Mouse (Mus musculus) embryonic facial prominence, embryonic 10.5 days (tissue): ENCODE results near the gene Socs7. TPM values are rescaled to one million over a fixed set of nuclear protein-coding genes. Genes with fewer than 3 reads are reported as not detected.

ENCODE experiments used
- DNase-seq: peaks from one replicate; pipeline ENCODE4 v3.0.0-alpha.2; 2017; ENCODE audit warnings: low spot score
- H3K27ac ChIP-seq: fragments of 300-500 bp; sonication (generic); replicated peaks from 2 replicates; pipeline ENCODE4 v1.5.1; 2016; ENCODE audit warnings: mild to moderate bottlenecking
- H3K27me3 ChIP-seq: fragments of 300-500 bp; sonication (generic); replicated peaks from 2 replicates; pipeline ENCODE4 v1.6.1; 2016; ENCODE audit warnings: low read depth, mild to moderate bottlenecking; ENCODE audit not compliant: poor library complexity, severe bottlenecking
- H3K36me3 ChIP-seq: fragments of 300-500 bp; sonication (generic); replicated peaks from 2 replicates; pipeline ENCODE4 v1.6.1; 2016; ENCODE audit warnings: mild to moderate bottlenecking, moderate library complexity
- H3K4me1 ChIP-seq: fragments of 300-500 bp; sonication (generic); 2 replicates; pipeline ENCODE4 v1.6.1; 2016
- H3K4me3 ChIP-seq: fragments of 300-500 bp; sonication (generic); 2 replicates; pipeline ENCODE4 v1.5.1; 2016; ENCODE audit warnings: mild to moderate bottlenecking, moderate library complexity
- H3K9me3 ChIP-seq: fragments of 300-500 bp; sonication (generic); 2 replicates; pipeline ENCODE4 v1.6.1; 2016; ENCODE audit warnings: mild to moderate bottlenecking
- WGBS: fragments of 180-500 bp; shearing (Covaris S2); methylation state at CpG from one replicate; pipeline ENCODE4 v1.1.7; 2016; 5-methylcytosine and 5-hydroxymethylcytosine counted together
- polyA plus RNA-seq: library from polyadenylated mRNA; unstranded; fragments of >200 nt; fragmentation: Nextera tagmentation; extraction: Ambion mirVana; gene quantifications from 2 replicates; pipeline ENCODE4 v1.2.1, GENCODE M21; 2016

Socs7 gene
- polyA plus RNA-seq, 1 experiment from 2014 or later: 3.3 TPM

- Histone ChIP-seq H3K4me1 (peaks cover 61% of the 10 kb centered on the region), H3K27me3 (peaks cover 13% of the 10 kb centered on the region; the same call in 1 of the 2 replicates), H3K27ac (peak within 1 kb of the TSS; percentile 90), H3K36me3 (no peaks in the 10 kb centered on the region), H3K9me3 (no peaks in the 10 kb centered on the region), H3K4me3 (peak within 1 kb of the TSS; percentile 88)
- under 1% methylated on average over 29 of the region's 29 CpGs for WGBS
- DNase-seq: peak; percentile 89
These were observed 53.0 kb downstream of the Socs7 start, which contains the start of gene Arhgap23 for GRCm38 (mm10) chr11:97415330-97415711. Arhgap23 (plus strand) TSS chr11:97415533.

GRCm38 (mm10) chr11:97415712-97416636 lies 53.6 kb downstream of the Socs7 start:
- no peaks in the 10 kb centered on the region for H3K9me3 ChIP-seq
- peaks cover 13% of the 10 kb centered on the region; the same call in 1 of the 2 replicates for H3K27me3 ChIP-seq
- peak overlapping the region; percentile 88 for H3K4me3 ChIP-seq
- 1% methylated on average over 49 of the region's 49 CpGs for WGBS
- peak; percentile 71 for DNase-seq
- peak overlapping the region; percentile 90 for H3K27ac ChIP-seq
- peaks cover 61% of the 10 kb centered on the region for H3K4me1 ChIP-seq
- H3K36me3 ChIP-seq: no peaks in the 10 kb centered on the region

GRCm38 (mm10) chr11:97416637-97417035 lies 54.3 kb downstream of the Socs7 start:
- Histone ChIP-seq H3K36me3 (no peaks in the 10 kb centered on the region), H3K27ac (no peak overlapping the region), H3K27me3 (peaks cover 13% of the 10 kb centered on the region; the same call in 1 of the 2 replicates), H3K4me3 (peak overlapping the region; percentile 88), H3K4me1 (peaks cover 61% of the 10 kb centered on the region), H3K9me3 (no peaks in the 10 kb centered on the region)
- no peak for DNase-seq
- WGBS: 5% methylated on average over 5 of the region's 5 CpGs

- Histone ChIP-seq H3K27me3 (peaks cover 13% of the 10 kb centered on the region; the same call in 1 of the 2 replicates), H3K27ac (peak overlapping the region; percentile 55; the same call in 1 of the 2 replicates), H3K36me3 (no peaks in the 10 kb centered on the region), H3K4me1 (peaks cover 69% of the 10 kb centered on the region), H3K4me3 (peak overlapping the region; percentile 17; the same call in 1 of the 2 replicates), H3K9me3 (no peaks in the 10 kb centered on the region)
- no peak for DNase-seq
- WGBS: 56% methylated on average over 14 of the region's 14 CpGs
These were observed 56.6 kb downstream of the Socs7 start for GRCm38 (mm10) chr11:97418834-97419539.

DNA sequence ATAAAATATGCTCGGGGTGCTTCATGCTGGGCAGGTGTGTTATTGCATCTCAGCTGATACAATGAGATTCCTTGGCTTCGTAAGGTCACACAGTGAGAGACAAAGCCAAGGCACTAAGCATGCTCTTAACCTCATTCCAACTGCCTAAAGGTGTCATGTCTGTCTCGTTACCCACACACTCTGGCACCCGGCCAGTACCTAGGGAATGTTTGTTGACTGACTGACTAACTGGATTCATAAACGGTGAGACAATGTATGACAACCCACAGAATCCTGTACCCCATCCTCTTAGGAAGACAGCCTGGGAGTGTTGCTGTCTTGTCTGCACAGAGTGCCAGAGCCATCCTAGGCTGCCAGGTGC lies 57.2 kb downstream of the Socs7 start:
- no peaks in the 10 kb centered on the region for H3K9me3 ChIP-seq
- 0 out of 2 replicates have a peak, but pooled peaks cover 9% of the 10 kb centered on the region for H3K27me3 ChIP-seq
- no peak for DNase-seq
- whole genome bisulfite sequencing: 81% methylated on average over 5 of the region's 5 CpGs
- peaks cover 74% of the 10 kb centered on the region for H3K4me1 ChIP-seq
- peak overlapping the region; percentile 55; the same call in 1 of the 2 replicates for H3K27ac ChIP-seq
- no peak overlapping the region for H3K4me3 ChIP-seq
- H3K36me3 ChIP-seq: no peaks in the 10 kb centered on the region

DNA sequence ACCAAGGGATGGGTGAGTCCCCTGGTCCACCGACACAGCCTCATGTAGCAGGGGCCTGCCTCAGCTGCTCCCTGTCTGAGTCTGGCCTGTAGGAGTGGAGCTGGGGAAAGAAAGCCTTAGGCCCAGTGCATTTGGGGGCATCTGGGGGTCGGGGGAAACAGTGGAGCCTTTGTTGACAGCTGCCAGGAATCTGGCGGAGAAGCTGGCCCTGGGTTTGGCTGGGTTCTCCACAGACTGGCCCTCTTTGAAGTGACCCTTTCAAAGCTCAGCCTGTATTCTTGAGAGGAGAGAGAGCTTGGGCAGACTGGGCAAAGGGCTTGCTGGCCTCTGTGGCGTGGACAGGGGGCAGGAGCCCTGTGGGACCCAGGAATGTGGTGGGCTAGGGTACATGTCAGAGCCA lies 60.2 kb downstream of the Socs7 start:
- DNase-seq: peak; percentile 57
- H3K4me1 ChIP-seq: peaks cover 61% of the 10 kb centered on the region
- no peaks in the 10 kb centered on the region for H3K9me3 ChIP-seq
- peak overlapping the region; percentile 70 for H3K27ac ChIP-seq
- H3K27me3 ChIP-seq: no peaks in the 10 kb centered on the region
- 27% methylated on average over 4 of the region's 4 CpGs for WGBS
- H3K4me3 ChIP-seq: peak overlapping the region; percentile 30; the same call in 1 of the 2 replicates
- no peaks in the 10 kb centered on the region for H3K36me3 ChIP-seq

DNA sequence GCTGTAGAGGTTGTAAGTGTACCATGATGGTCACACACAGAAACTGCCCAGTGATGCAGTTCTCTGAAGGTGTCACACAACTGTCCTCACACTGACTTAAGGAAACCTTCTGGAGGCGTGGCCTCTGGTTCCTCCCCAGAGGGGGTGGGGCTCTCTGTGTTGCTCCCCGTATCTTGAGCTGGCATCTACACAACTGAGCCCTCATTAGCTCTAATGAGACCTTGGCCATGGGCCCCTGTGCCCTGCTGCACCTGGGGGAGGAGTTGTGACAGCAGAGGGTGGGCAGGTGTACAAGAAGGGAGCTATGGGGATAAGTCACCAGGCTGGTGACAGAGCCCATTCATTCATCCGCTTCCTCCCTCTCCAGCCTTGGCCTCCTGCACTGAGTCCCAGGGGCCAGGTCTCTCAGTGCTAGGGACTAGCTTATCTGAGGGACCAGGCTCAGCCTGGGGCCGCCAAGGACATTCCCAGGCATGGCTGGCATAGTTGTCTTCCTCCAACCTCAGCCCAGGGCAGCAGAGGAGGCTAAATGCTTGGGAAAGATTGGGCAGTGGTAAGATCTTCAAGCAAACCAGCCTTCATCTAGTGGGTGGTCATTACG lies 61.8 kb downstream of the Socs7 start:
- Histone ChIP-seq H3K4me1 (peaks cover 63% of the 10 kb centered on the region), H3K9me3 (no peaks in the 10 kb centered on the region), H3K27me3 (peaks cover 3% of the 10 kb centered on the region), H3K27ac (no peak overlapping the region; the same call in 1 of the 2 replicates), H3K36me3 (no peaks in the 10 kb centered on the region), H3K4me3 (no peak overlapping the region)
- WGBS: 68% methylated on average over 5 of the region's 5 CpGs
- DNase-seq: no peak

DNA sequence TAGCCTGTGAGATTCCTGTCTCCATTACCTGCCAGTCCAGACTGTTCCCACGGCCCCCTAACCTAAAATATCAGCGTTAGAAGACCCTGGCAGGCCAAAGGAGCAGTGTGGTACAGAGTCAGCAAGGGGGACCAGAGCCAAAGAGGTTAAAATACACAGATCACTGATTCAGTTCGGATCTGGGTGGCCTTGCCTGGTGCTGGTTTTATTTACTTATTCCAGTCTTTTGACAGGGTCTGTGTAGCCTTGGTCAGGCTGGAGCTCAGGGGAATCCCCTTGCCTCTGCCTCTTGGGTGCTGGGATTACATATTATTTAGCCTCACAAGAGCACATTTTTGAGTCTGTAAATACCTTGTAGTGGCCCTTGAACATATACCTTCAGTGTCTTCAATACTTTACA lies 62.5 kb downstream of the Socs7 start:
- Histone ChIP-seq H3K4me1 (peaks cover 63% of the 10 kb centered on the region), H3K27ac (no peak overlapping the region)
- 63% methylated on average over 3 of the region's 3 CpGs for WGBS

GRCm38 (mm10) chr11:97427794-97428725 lies 65.7 kb downstream of the Socs7 start:
- H3K27ac ChIP-seq: peak overlapping the region; percentile 69
- WGBS: under 1% methylated on average over 32 of the region's 32 CpGs

More for the DNA sequence above, 62.5 kb downstream of the Socs7 start:
- DNase-seq: no peak
- no peak overlapping the region for H3K4me3 ChIP-seq
- no peaks in the 10 kb centered on the region for H3K36me3 ChIP-seq
- H3K27me3 ChIP-seq: peaks cover 9% of the 10 kb centered on the region
- H3K9me3 ChIP-seq: no peaks in the 10 kb centered on the region

GRCm38 (mm10) chr11:97428726-97429077 lies 66.4 kb downstream of the Socs7 start:
- H3K27ac ChIP-seq: peak overlapping the region; percentile 69
- H3K36me3 ChIP-seq: no peaks in the 10 kb centered on the region
- 48% methylated on average over 4 of the region's 4 CpGs for WGBS
- H3K27me3 ChIP-seq: peaks cover 9% of the 10 kb centered on the region
- no peak for DNase-seq
- H3K9me3 ChIP-seq: no peaks in the 10 kb centered on the region
- H3K4me3 ChIP-seq: peak overlapping the region; percentile 52
- H3K4me1 ChIP-seq: peaks cover 56% of the 10 kb centered on the region

More at GRCm38 (mm10) chr11:97427794-97428725, 65.7 kb downstream of the Socs7 start:
- DNase-seq: peak; percentile 85
- Histone ChIP-seq H3K36me3 (no peaks in the 10 kb centered on the region), H3K4me1 (peaks cover 62% of the 10 kb centered on the region), H3K27me3 (peaks cover 9% of the 10 kb centered on the region), H3K9me3 (no peaks in the 10 kb centered on the region), H3K4me3 (peak overlapping the region; percentile 52)

GRCm38 (mm10) chr11:97429615-97430014 lies 67.3 kb downstream of the Socs7 start:
- Histone ChIP-seq H3K9me3 (no peaks in the 10 kb centered on the region), H3K27ac (0 out of 2 replicates have a peak overlapping the region, but pooled peaks have one; percentile 30), H3K4me3 (no peak overlapping the region), H3K36me3 (no peaks in the 10 kb centered on the region), H3K4me1 (peaks cover 51% of the 10 kb centered on the region), H3K27me3 (peaks cover 9% of the 10 kb centered on the region)
- no peak for DNase-seq
- WGBS: 89% methylated on average over 8 of the region's 8 CpGs
